Mouse (Mus musculus) forebrain, embryonic 11.5 days (tissue): Measurements from ENCODE around the gene Setdb1. TPM values are rescaled to one million over a fixed set of nuclear protein-coding genes. Genes with fewer than 3 reads are reported as not detected.

Experiments used
- ATAC-seq: fragments of 200-750 bp; cut with Nextera tagmentation; replicated peaks from 2 replicates; pipeline ENCODE4 v1.8.0; 2017; ENCODE audit warnings: moderate TSS enrichment; ENCODE audit not compliant: low FRiP score
- DNase-seq: peaks from one replicate; pipeline ENCODE4 v3.0.0-alpha.2; 2017; ENCODE audit warnings: low spot score
- H3K27ac ChIP-seq: fragments of 300-500 bp; sonication (generic); 2 replicates; pipeline ENCODE4 v1.5.1; 2014; ENCODE audit warnings: low read depth, low read length
- H3K27me3 ChIP-seq: fragments of 300-500 bp; sonication (generic); 2 replicates; pipeline ENCODE4 v1.6.1; 2014; ENCODE audit warnings: mild to moderate bottlenecking, low read length, mixed read lengths; ENCODE audit not compliant: control insufficient read depth, insufficient read depth
- H3K36me3 ChIP-seq: fragments of 300-500 bp; sonication (generic); 2 replicates; pipeline ENCODE4 v1.6.1; 2014; ENCODE audit warnings: mild to moderate bottlenecking, low read length, moderate library complexity, mixed read lengths; ENCODE audit not compliant: control insufficient read depth, insufficient read depth
- H3K4me1 ChIP-seq: fragments of 300-500 bp; sonication (generic); replicated peaks from 2 replicates; pipeline ENCODE4 v1.6.1; 2014; ENCODE audit warnings: low read length, mixed read lengths; ENCODE audit not compliant: control insufficient read depth, insufficient read depth
- H3K4me2 ChIP-seq: fragments of 300-500 bp; sonication (generic); 2 replicates; pipeline ENCODE4 v1.6.1; 2014; ENCODE audit warnings: low read depth, mild to moderate bottlenecking, low read length, moderate library complexity, mixed read lengths; ENCODE audit not compliant: severe bottlenecking
- H3K4me3 ChIP-seq: fragments of 300-500 bp; sonication (generic); 2 replicates; pipeline ENCODE4 v1.5.1; 2014; ENCODE audit warnings: low read depth, low read length
- H3K9ac ChIP-seq: fragments of 300-500 bp; sonication (generic); 2 replicates; pipeline ENCODE4 v1.6.1; 2014; ENCODE audit warnings: low read length
- H3K9me3 ChIP-seq: fragments of 300-500 bp; sonication (generic); 2 replicates; pipeline ENCODE4 v1.6.1; 2016; ENCODE audit warnings: low read length, mixed read lengths; ENCODE audit not compliant: control insufficient read depth
- WGBS: fragments of 180-500 bp; shearing (Covaris S2); extraction: QIAGEN DNeasy Blood & Tissue Kit; methylation state at CpG from one replicate; pipeline ENCODE4 v1.1.7; 2014; 5-methylcytosine and 5-hydroxymethylcytosine counted together
- polyA plus RNA-seq: library from polyadenylated mRNA; unstranded; fragments of >200 nt; fragmentation: Nextera tagmentation; extraction: Ambion mirVana; gene quantifications from 2 replicates; pipeline ENCODE4 v1.2.1, GENCODE M21; 2014

Setdb1 gene
- polyA plus RNA-seq, 1 experiment from 2014 or later = 76.7 TPM

GRCm38 (mm10) chr3:95285390-95285789 lies 71.6 kb downstream of the Setdb1 start:
- Histone ChIP-seq H3K4me3 (no peak overlapping the region), H3K36me3 (no peaks in the 10 kb centered on the region), H3K9me3 (no peaks in the 10 kb centered on the region), H3K9ac (no peak overlapping the region), H3K4me1 (peaks cover 8% of the 10 kb centered on the region), H3K27me3 (no peaks in the 10 kb centered on the region), H3K27ac (no peak overlapping the region), H3K4me2 (no peak overlapping the region)
- DNase-seq = no peak
- 96% methylated on average over 5 of the region's 5 CpGs for whole genome bisulfite sequencing
- no peak for ATAC-seq

DNA sequence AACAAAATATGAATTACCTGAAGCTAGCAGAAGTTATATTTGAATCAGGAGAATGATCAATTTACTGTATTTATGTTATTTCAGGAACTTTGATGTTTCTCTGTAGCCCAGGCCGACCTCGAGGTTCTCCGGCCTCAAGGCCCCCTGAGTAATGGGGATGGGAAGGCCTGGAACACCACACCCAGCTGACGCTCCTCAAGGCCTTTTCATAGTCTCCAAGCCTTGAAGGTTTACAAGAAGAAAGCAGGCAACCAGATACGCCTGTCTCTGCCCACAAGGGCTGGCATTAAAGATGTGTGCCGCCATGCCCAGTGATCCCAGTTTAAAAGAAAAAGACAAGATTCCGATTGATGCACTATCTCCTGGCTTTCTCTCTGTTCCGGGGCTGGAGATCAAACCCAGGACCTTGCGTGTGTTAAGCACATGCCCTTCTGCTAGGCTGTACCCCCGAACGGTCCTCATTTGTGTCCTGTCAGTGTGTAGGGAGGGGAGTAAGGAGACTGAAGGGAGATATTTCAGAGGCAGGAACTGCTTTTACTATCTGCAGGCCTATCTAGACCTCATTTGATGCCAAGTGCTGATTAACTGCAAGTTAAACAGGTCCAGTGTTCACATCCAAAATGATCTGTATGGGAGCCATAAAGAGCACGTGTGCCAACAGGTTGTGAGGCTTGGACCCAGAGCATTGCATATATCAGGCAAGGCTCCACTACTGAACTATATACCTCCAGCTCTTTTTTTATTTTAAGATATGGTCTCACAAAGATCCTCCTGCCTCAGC lies 72.3 kb downstream of the Setdb1 start:
- WGBS = 90% methylated on average over 12 of the region's 12 CpGs
- Histone ChIP-seq H3K27ac (no peak overlapping the region), H3K4me3 (no peak overlapping the region), H3K27me3 (no peaks in the 10 kb centered on the region), H3K4me1 (peaks cover 8% of the 10 kb centered on the region), H3K36me3 (no peaks in the 10 kb centered on the region), H3K4me2 (peak overlapping the region; percentile 84; the same call in 1 of the 2 replicates), H3K9me3 (no peaks in the 10 kb centered on the region), H3K9ac (no peak overlapping the region)
- ATAC-seq (no peak), DNase-seq (no peak)

DNA sequence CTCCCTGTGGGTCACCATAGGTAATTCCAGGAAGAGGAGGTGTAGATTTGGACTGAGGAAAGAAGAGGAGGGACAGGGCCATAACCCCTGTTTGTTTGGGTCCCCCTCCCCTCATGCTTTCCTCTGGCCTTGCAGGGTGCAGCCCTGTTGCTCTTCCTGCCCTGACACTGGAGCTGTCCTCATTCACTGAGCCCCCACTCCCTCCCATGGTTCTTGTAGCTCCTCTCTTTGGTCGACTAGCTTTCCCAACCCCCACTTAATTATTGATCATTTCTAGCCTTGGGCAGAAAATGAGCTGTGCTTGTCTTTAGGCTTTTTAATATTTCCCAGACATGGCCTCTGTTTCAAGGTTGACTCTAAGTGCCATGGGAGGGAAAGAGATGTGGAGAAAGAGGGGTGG lies 72.9 kb downstream of the Setdb1 start:
- Histone ChIP-seq H3K27ac (no peak overlapping the region), H3K4me2 (peak overlapping the region; percentile 84), H3K36me3 (no peaks in the 10 kb centered on the region), H3K27me3 (no peaks in the 10 kb centered on the region), H3K9ac (peak overlapping the region; percentile 60), H3K9me3 (no peaks in the 10 kb centered on the region), H3K4me1 (peaks cover 8% of the 10 kb centered on the region), H3K4me3 (peak overlapping the region; percentile 72)
- WGBS = 17% methylated on average over 1 of the region's 1 CpGs
- ATAC-seq (no peak), DNase-seq (no peak)

DNA sequence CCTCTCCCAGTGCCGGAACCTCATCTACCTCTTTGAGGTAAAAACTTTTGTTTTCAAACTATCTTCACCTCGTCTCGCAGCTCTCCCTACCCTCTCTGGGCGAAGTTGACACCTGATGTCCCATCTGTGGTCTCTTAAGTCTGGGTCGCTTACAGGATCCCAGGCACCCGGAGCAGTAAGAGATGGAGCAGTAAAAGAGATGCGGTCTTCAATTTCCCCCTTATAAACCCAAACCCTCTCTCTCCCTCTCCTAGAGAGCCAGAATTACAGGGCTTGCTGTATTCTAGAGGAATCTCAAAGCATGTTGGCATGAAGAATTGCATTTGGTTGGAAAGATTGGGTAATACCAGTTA lies 73.4 kb downstream of the Setdb1 start:
- Histone ChIP-seq H3K4me1 (peaks cover 8% of the 10 kb centered on the region), H3K9ac (peak overlapping the region; percentile 60), H3K9me3 (no peaks in the 10 kb centered on the region), H3K4me3 (peak overlapping the region; percentile 72), H3K27ac (peak overlapping the region; percentile 89; the same call in 1 of the 2 replicates), H3K4me2 (peak overlapping the region; percentile 84), H3K36me3 (no peaks in the 10 kb centered on the region), H3K27me3 (no peaks in the 10 kb centered on the region)
- DNase-seq = no peak
- ATAC-seq = peak; percentile 1; the same call in 1 of the 2 replicates
- WGBS = 5% methylated on average over 7 of the region's 7 CpGs

DNA sequence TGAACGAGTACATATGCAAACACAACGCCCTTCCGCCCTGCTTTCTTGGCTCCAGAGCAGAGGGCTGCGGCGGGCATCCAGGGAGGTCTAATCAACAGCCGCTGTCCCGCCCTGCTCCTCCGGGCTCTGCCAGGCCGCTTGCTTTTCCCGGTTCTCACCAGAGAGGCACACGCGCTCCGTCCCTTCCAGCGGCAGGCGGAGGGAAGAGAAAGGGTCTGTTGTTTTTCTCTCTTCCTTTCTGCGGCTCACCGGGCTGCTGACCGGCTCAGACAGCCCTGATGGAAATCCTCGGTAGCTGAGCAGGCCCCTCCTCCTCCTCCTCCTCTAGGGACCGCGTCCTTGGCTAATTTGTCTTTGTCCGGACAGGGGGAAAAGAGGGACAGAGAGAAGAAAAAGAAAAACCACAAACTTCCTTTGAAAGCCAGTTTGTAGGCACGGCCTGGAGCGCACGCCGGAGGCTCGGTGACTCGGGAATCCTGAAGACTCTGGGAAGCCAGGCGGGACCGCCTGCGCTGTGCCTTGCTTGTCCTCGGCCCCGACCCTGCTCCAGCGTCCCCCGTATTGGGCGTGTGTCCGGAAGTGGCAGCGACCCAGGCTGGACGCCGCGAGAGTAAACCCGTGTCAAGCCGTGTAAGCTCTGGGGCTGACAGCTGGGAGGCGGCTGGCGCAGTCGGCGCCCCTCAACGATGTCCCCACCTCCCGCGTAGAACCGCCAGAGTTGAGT lies 74.0 kb downstream of the Setdb1 start:
- H3K27ac ChIP-seq = peak overlapping the region; percentile 89
- ATAC-seq = peak; percentile 73
- H3K9ac ChIP-seq = peak overlapping the region; percentile 60
- DNase-seq = peak; percentile 89
- H3K4me1 ChIP-seq = peaks cover 8% of the 10 kb centered on the region
- H3K4me3 ChIP-seq = peak overlapping the region; percentile 72
- WGBS = under 1% methylated on average over 50 of the region's 51 CpGs
- H3K27me3 ChIP-seq = no peaks in the 10 kb centered on the region
- H3K36me3 ChIP-seq = no peaks in the 10 kb centered on the region
- H3K9me3 ChIP-seq = no peaks in the 10 kb centered on the region
- H3K4me2 ChIP-seq = peak overlapping the region; percentile 84

- H3K4me2 ChIP-seq = peak overlapping the region; percentile 84
- no peak for ATAC-seq
- no peak for DNase-seq
- peak overlapping the region; percentile 72 for H3K4me3 ChIP-seq
- peak overlapping the region; percentile 89 for H3K27ac ChIP-seq
- H3K9me3 ChIP-seq = no peaks in the 10 kb centered on the region
- H3K9ac ChIP-seq = peak overlapping the region; percentile 60
- peaks cover 8% of the 10 kb centered on the region for H3K4me1 ChIP-seq
- no peaks in the 10 kb centered on the region for H3K27me3 ChIP-seq
- no peaks in the 10 kb centered on the region for H3K36me3 ChIP-seq
- under 1% methylated on average over 11 of the region's 11 CpGs for WGBS
These were observed 74.6 kb downstream of the Setdb1 start for GRCm38 (mm10) chr3:95282381-95282864.

DNA sequence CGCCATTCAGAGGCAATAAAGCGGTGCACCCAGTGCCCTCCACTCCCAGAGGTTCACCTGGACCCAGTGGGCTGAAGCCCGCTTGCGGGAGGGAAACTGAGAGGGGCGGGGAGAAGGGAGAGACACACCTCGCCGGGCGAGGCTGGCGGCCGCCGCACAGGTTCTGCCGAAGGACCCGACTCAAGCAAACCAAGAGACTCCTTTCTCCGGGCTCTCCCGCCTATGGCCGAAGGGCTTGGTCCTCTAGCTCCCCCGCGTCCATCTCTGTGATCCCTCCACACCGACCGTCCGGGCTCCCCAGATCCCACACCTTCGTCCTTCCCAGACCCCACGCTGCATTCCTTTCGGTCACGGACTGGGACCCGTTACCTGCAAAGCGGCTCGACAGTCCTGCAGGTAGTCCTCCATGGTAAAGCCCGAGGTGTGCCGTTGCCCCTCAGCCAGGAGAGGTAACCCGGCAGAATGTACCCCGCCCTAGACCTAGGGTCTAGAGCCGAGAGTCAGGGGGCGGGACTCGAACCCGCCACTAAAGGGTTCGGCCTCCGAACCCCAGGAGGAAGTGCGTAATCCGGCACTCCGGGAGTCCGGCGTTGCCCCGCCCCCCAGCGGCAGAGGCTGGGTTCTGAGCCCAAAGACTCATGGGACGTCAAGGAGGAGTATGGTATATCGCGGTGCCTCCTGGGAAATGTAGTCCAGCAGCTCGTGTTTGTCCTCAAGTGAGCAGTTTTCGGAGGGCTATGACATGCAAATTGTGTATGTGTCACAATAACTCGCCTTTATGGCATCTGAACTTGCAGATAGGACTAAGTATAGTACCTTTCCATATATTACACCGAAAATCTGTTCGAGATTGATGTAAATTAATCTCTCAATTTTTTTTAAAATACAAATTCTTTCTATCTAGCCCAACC lies 75.5 kb downstream of the Setdb1 start, which contains the start of the genes Mindy1 and Prune1:
Gene Mindy1 (plus strand): TSS at position 130 of the 911 bp plus-strand sequence.
Gene Prune1 (minus strand): TSS at position 861 of the 911 bp plus-strand sequence.
- Histone ChIP-seq H3K27ac (peak within 1 kb of the TSS; percentile 89), H3K9ac (peak within 1 kb of the TSS; percentile 81), H3K4me3 (peak within 1 kb of the TSS; percentile 72), H3K9me3 (no peaks in the 10 kb centered on the region), H3K27me3 (no peaks in the 10 kb centered on the region), H3K4me2 (peak within 1 kb of the TSS; percentile 84), H3K4me1 (peaks cover 8% of the 10 kb centered on the region), H3K36me3 (no peaks in the 10 kb centered on the region)
- DNase-seq = peak; percentile 99
- under 1% methylated on average over 48 of the region's 53 CpGs for WGBS
- peak; percentile 88 for ATAC-seq

- H3K27me3 ChIP-seq = no peaks in the 10 kb centered on the region
- DNase-seq (no peak), ATAC-seq (no peak)
- H3K9me3 ChIP-seq = no peaks in the 10 kb centered on the region
- H3K27ac ChIP-seq = no peak overlapping the region
- peak overlapping the region; percentile 72 for H3K4me3 ChIP-seq
- H3K9ac ChIP-seq = peak overlapping the region; percentile 81
- 29% methylated on average over 8 of the region's 8 CpGs for WGBS
- H3K36me3 ChIP-seq = no peaks in the 10 kb centered on the region
- H3K4me2 ChIP-seq = peak overlapping the region; percentile 74; the same call in 1 of the 2 replicates
- peaks cover 8% of the 10 kb centered on the region for H3K4me1 ChIP-seq
These were observed 76.3 kb downstream of the Setdb1 start for GRCm38 (mm10) chr3:95280747-95281146.
